Mouse (Mus musculus) erythroblast, embryonic 14.5 days (primary cell): Measurements from ENCODE around the gene Apoc1.

Experiments used
- GATA1 ChIP-seq: IDR thresholded peaks from 2 replicates; pipeline ENCODE4 v1.6.1; 2012; ENCODE audit warnings: low read length, inconsistent platforms, mixed read lengths
- TAL1 ChIP-seq: IDR thresholded peaks from 3 replicates; pipeline ENCODE4 v1.6.1; 2012; ENCODE audit warnings: low read length, inconsistent platforms, mixed read lengths

GRCm38 (mm10) chr7:19668947-19669721, 23.3 kb downstream of the Apoc1 start:
- TF ChIP-seq GATA1, result no peak
- no peak for TF ChIP-seq TAL1
